Mouse (Mus musculus): ENCODE measurements around the gene Fndc1.
A peak's percentile ranks its signal among the peaks of the same experiment; 100 is the strongest.

Fndc1 gene

DNA sequence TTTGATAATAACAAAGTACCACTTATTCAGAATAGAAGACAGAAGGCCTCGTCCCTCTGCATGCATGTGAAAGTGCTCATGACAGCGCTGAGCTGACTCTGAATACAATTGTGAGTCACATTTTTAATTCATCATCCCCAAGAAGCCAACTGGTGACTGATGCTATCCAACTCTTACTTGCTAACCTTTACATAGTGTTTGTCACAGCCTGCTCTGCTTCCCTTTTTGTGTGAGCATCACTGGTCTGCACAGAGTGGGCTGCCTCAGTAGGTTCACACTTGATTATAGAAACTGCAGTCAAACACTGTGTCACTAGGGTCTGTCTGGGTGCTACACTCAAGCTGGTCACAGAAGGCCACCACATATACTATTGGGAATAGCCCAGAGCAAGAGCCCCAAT is 10.5 kb downstream of the Fndc1 start:
- DNase-seq = no peak

DNA sequence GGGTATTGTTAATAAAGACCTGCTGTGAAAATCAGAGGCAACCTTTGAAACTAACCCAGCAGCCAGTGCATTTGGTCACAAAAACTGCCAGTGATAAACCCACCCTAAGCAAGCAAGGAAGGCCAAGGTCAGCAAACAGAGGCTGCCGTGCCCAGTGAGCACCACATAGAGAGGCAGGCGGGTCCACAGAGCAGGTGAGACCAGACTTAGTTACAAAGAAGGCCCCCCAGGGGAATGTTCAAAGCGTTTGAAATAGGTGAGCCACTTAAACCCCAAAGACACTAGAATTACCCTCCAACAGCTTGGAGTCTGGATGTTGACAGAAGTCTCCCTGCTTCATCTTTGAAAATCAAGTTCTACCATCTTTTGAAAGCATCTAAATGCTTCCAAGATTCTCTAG is 12.7 kb downstream of the Fndc1 start:
- no peak for DNase-seq

DNA sequence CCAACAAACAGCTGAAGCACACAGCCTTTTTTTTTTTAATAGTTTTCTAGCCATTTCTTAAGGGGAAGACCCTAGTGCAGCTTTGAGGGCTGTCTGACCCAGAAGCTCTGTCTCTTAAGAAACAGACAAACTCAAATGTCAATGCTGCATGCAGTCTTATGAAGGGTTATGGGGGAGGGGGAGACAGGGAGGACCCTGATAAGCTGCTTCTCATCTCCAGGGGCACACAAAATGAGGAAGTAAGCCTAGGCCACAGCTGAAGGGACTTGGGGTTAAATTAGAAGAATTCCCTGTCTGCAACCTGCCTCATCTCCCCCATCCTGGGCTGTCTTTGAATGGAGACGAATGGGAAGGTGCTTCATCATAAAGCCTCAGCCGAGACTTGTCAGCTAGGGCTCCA is 19.1 kb downstream of the Fndc1 start:
- DNase-seq = no peak

DNA sequence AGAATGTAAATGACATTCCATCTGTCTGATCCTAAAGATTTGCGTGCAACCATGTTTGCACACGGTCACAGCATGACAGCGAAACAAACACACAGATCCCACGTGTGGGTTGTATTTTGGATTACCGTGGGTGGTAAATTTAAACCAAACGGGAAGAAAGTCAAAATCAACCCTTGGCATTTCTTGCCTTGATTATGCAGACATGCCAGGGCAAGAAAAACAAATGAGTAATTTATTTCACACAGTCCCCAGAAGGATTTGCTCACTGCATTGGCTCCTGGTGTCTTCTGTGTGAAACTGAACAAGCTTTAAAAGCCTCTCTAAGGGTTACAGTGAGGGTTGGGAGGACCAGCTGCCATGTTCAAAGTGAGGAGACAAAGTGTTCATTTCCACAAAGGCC is 22.0 kb downstream of the Fndc1 start:
- DNase-seq = no peak

DNA sequence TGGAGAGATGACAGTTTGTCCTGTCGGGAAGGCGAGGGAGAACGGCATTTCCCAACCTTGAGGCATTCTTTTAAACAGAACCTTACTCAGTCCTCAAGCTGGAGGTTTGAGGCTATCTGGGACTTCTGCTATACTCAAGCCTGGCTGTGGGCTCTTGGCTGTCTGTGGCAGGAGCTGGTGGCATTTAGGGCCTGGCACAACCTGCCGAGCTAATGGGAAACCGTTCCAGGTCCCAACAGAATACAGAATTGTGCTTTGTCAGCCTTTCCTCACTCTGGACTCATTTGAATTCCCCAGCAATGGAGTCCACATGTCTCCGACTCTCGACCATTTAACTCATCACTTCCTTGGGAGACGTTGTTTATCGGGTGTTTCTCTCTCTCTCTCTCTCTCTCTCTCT is 24.6 kb downstream of the Fndc1 start:
- DNase-seq = peak; percentile 12

DNA sequence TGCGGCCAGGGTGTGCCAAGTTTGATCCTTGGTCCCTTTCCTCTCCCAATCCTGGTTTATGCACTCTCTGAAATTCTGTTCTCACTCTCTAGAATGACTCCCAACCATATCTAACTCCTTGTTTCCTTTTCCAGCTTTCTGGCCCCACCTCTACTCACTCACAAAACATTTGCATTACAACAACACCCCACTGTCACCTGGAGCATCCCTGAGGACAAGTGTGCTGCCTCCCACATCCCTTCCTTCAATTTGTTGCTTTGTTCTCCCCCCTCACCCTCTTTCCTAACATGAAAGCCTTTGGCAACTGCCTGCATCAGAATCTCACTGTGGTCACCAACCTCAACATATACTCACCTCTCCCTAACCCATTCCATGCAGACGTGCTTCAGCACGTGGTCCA is 27.2 kb downstream of the Fndc1 start:
- DNase-seq = no peak

DNA sequence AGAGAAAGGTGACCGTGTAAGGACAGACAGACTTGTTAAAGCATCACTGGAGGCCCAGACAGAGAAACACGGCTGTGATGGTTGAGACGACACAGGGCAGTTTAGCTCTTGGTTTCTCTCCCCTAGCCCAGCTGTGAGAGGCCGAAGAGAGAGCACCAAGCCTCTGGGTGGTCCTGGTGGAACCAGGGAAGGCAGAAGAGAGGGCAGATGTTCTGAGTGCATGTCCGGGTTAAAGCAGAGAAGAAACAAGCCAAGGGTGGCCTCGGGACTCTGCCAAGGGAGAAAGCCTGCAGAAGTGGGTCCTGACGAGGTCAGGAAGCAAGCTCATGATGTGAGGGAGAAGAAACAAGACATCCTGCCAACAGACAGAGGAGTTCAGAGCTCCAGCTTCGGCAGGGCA is 31.5 kb downstream of the Fndc1 start:
- no peak for DNase-seq

DNA sequence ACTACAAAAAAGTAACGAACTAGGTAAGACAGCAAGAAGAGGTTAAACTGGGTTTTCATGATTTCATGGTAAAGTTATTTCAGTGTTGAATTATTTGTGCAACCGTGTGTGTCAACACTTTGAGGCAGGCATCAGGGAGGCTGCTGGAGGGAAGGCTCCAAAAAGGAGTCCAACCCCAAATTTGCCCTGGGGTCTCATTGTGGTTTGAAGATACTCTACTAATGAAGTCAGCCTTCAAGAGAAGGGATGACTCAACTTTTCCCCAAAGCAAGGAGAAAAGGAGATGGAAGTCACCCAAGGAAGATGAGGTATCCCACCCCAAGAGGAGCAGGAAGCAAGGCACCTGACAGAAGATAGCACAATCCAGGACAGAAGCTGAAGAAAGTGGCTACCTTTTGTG is 31.9 kb downstream of the Fndc1 start:
- no peak for DNase-seq

DNA sequence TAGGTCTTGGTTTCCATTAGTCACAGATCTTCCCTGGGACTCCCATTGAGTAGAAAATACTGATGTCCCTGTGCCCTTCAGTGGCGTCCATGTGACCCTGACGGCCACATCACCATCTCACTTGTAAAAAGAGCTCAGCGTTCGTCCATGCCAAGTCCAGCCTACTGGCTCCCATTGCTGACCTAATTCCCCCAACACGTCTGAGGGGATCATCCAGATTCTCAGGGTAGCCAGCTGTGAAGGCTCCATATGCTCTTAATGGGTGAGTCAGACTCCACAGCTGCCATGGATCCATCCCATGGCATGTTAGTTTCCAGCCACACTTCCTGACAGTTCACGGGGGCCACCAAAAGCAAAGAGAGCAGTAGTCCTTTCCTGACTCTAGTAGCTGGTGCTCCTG is 33.0 kb downstream of the Fndc1 start:
- DNase-seq = no peak

DNA sequence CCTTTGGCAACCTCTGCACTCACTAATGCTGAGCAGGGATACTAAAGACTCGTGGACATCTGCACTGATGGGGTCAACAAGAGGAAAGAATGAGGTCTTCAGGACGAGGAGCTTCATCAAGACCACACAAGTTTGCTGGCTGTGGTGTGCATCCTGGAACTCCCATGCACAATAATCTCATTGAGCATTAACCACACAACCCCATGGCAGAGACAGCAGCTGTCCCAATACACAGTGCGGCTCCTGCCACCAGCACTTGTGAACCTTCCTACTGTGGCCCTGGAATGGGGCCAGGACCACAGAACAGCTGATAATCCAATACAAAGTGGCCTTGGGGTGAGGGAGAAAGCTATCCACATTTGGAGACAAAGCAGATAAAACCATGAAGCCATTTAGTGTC is 36.6 kb downstream of the Fndc1 start:
- DNase-seq = no peak

DNA sequence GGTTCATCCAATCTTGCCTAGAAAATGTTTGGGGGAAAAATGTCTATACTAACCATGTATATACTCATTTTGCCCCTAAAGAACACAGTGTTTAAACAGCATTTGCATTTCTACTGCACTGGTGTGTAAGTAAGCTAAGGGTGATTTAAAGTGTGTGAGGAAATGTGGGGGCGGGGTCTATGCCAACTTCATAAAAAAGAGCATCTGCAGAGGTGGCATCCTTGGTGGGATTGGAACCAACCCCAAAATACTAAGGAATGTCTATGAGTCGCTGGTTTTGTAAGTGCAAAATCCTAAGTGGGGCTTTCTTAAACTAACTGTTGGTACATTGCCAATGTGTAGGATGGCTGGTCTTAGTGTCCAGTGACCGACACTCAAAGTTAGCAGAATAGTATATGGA is 53.0 kb downstream of the Fndc1 start:
- DNase-seq = no peak

DNA sequence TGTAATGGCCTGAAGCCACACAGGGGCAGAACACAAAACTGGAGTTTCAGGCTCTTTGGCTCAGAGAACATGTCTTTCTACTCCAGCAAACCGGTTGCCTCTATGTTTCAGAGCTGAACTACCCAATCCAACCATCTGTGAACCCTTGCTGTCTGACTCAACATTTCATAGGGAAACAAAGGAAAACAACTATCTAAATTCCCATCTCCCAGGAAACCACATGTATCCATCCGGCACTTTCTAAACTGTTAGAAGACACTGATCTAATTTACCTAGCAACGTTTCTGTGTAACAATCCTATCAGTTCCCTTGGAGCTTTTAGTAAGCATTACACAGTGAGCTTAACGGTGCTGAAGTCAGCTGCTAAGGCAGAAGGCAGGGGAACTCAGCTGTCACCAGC is 67.3 kb downstream of the Fndc1 start:
- DNase-seq = no peak

DNA sequence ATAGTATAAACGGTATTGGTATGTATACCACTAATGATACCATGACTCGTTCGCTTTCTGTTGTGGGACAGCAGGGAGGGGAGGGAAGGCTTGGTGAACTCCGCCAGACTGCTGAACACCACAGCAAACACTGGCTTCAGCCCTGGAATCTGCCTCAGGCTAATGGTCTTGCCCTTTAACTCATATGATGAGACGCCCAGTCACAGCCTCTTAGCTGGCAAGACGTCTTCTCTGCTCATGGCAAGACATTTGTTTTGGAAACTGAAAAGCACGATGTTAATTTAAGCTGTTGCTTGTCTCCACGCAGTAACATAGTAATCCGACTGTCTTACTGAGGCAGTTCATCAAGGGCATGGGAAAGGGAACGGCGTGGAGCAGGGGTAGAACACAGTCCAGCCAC is 72.1 kb downstream of the Fndc1 start:
- DNase-seq = no peak

DNA sequence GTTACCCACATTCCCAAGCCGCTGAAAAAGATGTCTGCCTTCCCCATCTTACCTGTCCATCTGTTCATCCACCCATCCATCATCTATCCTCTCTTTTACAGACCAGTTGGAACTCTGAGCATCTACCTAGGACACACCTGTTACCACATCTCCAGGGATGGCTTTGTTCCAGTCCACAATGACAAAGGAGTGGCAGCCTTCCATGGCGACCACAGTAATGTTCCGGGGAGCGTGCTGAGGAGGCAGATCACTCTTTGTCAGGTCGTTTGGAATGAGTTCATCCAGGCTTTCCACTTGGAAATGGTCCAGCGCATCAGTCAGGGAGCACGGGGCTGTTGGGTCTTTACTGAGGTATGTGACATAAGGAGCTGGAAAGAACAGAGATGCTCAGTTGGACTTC is 73.7 kb downstream of the Fndc1 start:
- no peak for DNase-seq

DNA sequence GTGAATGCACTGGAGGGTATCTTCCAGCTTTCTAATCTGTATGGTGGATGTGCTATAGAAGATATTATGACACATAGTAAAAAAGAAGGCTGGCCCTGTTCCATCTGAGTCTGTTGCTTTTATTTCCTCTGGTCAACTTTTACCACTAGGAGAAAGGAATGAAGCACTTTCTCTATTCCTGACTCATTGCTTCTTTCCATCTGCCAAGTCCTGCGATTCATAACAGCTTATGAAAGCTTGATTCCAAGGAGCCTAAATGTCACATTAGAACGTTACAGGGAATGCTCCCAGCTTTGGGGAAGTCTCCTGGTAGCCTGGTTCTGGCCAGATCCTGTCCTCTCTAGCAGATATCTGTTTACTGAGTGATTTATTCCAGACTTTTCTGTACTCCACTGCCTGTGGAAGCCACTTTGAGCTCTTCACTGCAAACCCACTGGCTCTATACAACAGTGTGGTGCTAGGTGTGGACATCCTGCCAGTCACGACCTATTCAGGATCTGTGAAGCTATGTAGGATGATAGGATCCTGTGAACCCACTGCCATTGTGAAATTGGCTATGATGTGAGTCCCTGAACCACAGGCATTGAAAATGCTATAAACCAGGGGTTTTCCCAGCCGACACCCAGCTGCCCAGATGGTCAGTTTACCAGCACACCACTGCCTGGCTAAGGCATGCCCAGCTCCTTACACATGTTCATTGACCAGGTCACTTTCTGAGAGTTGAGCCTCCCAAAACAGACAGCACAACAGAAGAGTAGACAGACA is 77.9 kb downstream of the Fndc1 start:
- DNase-seq = no peak

DNA sequence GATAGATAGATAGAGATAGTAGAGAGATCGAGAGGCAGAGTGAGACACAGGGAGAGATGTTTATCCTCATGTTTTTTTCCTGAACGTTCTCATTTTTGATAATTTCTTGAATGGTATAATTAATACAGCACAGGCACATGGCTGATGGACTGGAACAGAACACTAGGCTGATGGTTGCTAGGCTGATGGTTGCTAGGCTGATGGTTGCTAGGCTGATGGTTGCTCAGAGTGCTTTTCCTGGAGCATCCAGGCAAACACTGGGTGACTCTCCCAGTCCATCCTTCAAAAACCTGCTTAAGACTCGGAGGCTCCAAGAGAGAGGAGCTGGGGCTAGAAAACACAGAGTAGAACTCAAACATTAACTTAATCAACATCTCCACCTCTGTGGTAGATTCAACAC is 80.3 kb downstream of the Fndc1 start:
- DNase-seq = no peak

DNA sequence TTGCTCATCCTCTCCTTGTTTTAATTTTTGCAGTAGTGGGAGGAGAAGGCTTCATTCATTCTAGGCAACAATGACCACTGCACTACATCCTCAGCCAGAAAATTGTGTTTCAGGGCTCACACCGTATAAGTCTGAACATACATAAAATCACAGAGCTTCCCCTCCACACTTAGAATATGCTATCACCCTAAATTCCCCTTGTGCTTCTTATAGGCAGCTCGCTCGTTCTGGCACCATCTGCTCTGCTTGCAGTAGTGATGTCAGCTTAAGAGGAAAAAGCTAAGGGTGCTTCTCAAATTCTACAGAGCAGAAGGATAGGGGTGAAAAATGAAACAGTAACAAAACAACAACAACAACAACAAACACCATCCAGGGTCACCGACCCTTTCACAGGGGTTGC is 82.1 kb downstream of the Fndc1 start:
- DNase-seq = no peak

DNA sequence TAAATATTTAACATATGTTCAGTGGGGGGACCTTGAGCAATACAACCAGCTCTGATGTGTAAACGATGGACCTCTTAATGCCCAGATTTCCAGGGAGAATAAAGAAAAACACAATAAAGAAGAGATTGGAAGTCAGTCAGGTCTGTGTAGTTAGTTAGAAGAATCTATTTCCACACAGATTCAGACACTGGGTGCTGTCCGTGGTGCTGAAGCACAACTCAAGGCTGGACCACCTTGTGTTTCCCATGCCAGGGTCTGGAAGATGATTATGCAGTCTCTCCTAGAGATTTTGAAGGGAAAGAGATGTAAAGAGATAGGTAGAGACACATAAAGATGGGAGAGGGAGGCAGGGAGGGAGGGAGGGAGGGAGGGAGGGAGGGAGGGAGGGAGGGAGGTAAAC is 86.1 kb downstream of the Fndc1 start:
- DNase-seq = peak; percentile 18

DNA sequence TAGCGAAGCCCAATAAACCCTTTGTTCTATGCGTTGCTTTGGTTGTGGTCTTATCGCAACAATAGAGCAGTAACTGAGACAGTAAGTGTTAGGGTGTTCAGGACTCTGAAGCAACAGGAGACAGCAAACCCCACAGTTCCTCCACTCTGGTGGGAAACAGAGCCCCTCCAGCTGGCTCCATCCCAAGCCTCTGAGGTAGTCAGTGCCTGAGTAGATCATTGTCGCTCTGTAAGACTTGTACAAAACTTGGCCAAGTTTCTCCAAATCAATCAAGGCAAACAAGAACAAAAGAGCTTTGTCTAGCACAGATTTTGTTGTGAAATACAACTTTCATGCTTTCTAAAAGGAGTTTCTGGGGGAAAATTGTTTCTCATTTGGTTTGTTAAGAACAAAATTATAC is 104.1 kb downstream of the Fndc1 start:
- no peak for DNase-seq

DNA sequence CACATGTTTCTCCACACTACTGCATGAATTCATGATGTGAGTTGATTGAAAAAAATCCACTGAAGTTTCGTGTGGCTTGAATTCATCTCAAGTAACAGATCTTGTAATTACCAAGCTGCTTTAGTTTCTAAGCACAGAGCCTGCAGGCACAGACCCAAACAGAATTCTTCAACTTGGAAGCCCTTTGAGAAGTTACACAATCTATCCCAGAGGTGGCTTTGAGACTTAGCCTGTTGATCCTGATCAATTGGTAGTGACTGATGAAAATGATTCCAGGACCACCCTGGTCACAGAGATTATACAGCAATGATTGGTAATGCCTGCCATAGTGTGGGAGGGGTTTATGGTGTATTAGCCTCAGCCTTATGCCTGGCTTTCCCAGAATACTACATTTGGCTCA is 108.2 kb downstream of the Fndc1 start:
- no peak for DNase-seq

DNA sequence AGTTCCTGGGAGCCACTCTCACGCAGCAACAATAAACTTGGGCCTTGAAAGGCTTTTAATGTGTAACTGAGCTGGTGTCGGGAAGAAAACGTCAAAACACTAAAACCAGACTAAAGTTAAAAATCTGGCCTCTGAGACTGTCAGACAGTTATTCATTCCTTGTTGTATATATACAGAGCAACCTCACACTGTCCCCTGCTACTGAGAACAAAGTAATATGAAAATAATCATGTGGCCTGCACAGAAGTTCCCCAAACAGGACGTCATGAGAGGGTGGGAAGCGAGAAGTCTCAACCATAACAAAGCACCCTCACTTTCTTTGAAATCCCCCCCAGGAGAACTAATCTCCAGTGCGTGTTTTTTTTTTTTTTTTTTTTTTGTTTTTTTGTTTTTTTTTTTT is 109.2 kb downstream of the Fndc1 start:
- no peak for DNase-seq

DNA sequence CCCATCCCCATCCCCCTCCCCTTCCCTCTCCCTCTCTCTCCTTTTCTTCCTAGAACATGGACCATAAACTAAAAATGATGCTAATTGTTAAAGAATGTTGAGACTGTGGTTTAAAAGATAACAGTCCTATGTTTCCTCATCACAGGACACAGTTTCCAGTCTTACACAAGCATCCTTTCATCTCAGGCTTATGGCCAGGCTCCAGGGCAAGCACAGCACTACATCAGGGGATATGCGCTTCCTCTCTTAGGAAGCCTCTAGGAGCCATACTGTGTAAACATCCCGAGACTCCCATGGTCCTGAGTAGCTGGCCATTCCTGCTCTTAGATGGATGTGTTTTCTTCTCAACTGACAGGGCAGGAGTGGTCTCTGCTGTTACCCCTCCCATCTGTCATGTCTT is 114.1 kb downstream of the Fndc1 start:
- DNase-seq = no peak

DNA sequence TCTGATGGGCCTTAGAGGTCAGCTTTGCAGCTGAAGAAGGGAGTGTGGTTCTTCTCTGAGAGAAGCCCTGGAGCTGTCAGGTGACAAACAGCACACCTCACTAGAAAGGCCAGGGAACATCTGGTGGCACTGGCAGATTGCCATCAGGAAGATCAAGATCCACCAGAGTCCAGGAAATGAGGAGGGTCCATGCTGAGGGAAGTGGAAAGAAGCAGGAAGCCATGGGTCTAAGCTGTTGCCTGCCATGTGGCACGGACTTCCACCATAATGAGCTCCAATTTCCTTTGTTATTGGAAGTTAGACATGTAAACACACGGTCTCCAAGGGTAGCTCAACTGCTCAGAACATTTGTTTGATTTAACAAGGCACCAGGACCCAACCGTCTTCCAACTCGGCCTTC is 120.0 kb downstream of the Fndc1 start:
- no peak for DNase-seq

DNA sequence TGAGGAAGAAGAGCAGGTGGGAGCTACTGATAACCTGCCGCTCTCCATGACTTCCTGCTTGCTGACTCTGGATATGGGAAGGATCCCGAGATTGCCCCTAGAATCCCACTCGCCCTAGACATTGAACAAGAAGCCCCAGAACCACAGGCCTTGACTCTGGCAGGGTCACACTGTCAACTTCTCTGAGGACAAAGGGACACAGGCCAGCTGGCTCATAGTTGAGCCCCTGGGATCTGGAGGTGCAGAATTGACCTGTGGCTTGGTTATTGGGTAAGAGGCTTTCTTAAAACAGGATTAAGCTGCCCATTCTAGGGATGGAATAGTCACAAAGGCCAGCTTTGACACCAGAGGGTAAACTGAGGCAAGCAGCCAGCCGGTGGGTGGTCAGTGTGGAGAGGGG is 136.8 kb downstream of the Fndc1 start:
- no peak for DNase-seq
